Mouse (Mus musculus): ENCODE data around the gene Myo19.

DNA sequence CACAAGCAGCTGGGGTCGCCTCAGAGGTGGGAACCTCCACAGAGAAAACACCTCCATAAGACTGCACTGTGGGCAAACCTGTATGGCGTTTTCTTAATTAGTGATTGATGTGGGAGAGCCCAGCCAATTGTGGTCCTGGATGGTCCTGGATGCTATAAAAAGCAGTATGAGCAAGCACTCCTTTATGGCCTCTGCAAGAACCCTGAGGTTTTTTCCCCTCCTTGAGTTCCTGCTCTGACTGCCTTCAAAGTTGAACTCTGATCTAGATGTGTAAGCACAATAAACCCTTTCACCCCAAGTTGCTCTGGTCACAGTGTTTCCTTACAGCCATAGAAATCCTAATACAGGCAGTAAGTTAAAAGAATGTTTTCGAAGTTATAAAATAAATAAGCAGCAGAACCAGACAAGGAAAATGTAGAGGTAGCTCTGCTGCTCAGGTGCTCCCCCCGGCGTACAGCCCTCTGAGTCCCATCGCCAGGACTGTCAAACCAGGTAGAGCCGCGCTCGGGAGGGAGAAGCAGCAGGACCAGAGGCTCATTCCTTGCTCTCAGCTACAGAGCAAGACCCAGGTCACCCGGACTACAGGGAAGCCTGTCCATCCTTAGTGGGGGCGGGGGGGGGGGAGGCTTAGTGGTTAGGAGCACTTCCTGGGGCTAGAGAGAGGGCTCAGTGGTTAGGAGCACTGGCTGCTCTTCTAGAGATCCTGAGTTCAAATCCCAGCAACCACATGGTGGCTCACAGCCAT is 7.0 kb downstream of the Myo19 start:
- TF ChIP-seq CTCF (IDR thresholded peaks at IDR 0.05; ENCODE audit: low read depth): no peak
- TF ChIP-seq EP300 (IDR thresholded peaks at IDR 0.05; ENCODE audit: low read depth): no peak
